Mouse (Mus musculus): ENCODE data around the gene Exosc8. TPM values are rescaled to one million over a fixed set of nuclear protein-coding genes. Genes with fewer than 3 reads are reported as not detected.

The Exosc8 gene
- total RNA-seq (2023) = 108 TPM

GRCm38 (mm10) chr3:54735247-54736046 lies at the start of gene Exosc8, which contains the start of gene Alg5:
Gene Exosc8 (minus strand): TSS chr3:54735393.
Gene Alg5 (plus strand): TSS chr3:54735539.

GRCm38 (mm10) chr3:54755145-54756041 lies 20.2 kb upstream of the Exosc8 start, which contains the start of gene Smad9:
Gene Smad9 (plus strand): TSS chr3:54755582.

GRCm38 (mm10) chr3:54714253-54714652 lies 20.9 kb downstream of the Exosc8 start, which contains the start of gene Gm21958:
Gene Gm21958 (minus strand): TSS chr3:54714353.

GRCm38 (mm10) chr3:54692202-54693055 lies 42.8 kb downstream of the Exosc8 start, which contains the start of gene Supt20:
Gene Supt20 (plus strand): TSS chr3:54692807.

Other genes starting within 250 kb of the Exosc8 start
- gene Supt20, start 42.6 kb downstream of the Exosc8 start, total RNA-seq (2023) = 142 TPM
- gene Gm21958, start 21.0 kb downstream of the Exosc8 start, total RNA-seq (2023) = not detected
- gene Alg5, start 146 bp upstream of the Exosc8 start, total RNA-seq (2023) = 26.8 TPM
- not detected for gene Smad9, start 20.2 kb upstream of the Exosc8 start, total RNA-seq (2023)
- gene Rfxap, start 72.4 kb upstream of the Exosc8 start, total RNA-seq (2023) = 32.6 TPM
- not detected for gene Sertm1, start 180.5 kb upstream of the Exosc8 start, total RNA-seq (2023)